Mouse (Mus musculus) limb, embryonic 15.5 days (tissue): ENCODE measurements around the gene Ccdc39. TPM values are rescaled to one million over a fixed set of nuclear protein-coding genes. Genes with fewer than 3 reads are reported as not detected.

ENCODE experiments used
- ATAC-seq: fragments of 200-750 bp; cut with Nextera tagmentation; 2 replicates; pipeline ENCODE4 v1.8.0; 2017; ENCODE audit warnings: low read depth, moderate TSS enrichment; ENCODE audit not compliant: insufficient number of reproducible peaks, low FRiP score, low TSS enrichment
- H3K27ac ChIP-seq: fragments of 300-500 bp; sonication (generic); 2 replicates; pipeline ENCODE4 v1.5.1; 2015; ENCODE audit warnings: moderate library complexity, mild to moderate bottlenecking, inconsistent platforms
- H3K27me3 ChIP-seq: fragments of 300-500 bp; sonication (generic); 2 replicates; pipeline ENCODE4 v1.6.1; 2015; ENCODE audit warnings: inconsistent platforms
- H3K36me3 ChIP-seq: fragments of 300-500 bp; sonication (generic); 2 replicates; pipeline ENCODE4 v1.6.1; 2015; ENCODE audit warnings: inconsistent platforms
- H3K4me1 ChIP-seq: fragments of 300-500 bp; sonication (generic); 2 replicates; pipeline ENCODE4 v1.6.1; 2015; ENCODE audit warnings: inconsistent platforms
- H3K4me2 ChIP-seq: fragments of 300-500 bp; sonication (generic); 2 replicates; pipeline ENCODE4 v1.6.1; 2015; ENCODE audit warnings: mild to moderate bottlenecking, inconsistent platforms
- H3K4me3 ChIP-seq: fragments of 300-500 bp; sonication (generic); 2 replicates; pipeline ENCODE4 v1.5.1; 2015; ENCODE audit warnings: mild to moderate bottlenecking, inconsistent platforms
- H3K9ac ChIP-seq: fragments of 300-500 bp; sonication (generic); 2 replicates; pipeline ENCODE4 v1.6.1; 2015; ENCODE audit warnings: inconsistent platforms
- H3K9me3 ChIP-seq: fragments of 300-500 bp; sonication (generic); 2 replicates; pipeline ENCODE4 v1.6.1; 2016; ENCODE audit warnings: inconsistent platforms
- WGBS: fragments of 180-500 bp; shearing (Covaris S2); methylation state at CpG from one replicate; pipeline ENCODE4 v1.1.7; 2015; 5-methylcytosine and 5-hydroxymethylcytosine counted together
- polyA plus RNA-seq: library from polyadenylated mRNA; unstranded; fragments of >200 nt; fragmentation: Nextera tagmentation; extraction: Ambion mirVana; gene quantifications from 2 replicates; pipeline ENCODE4 v1.2.1, GENCODE M21; 2015

The Ccdc39 gene
- polyA plus RNA-seq = 2.8 and 3.3 TPM in 2 replicates

DNA sequence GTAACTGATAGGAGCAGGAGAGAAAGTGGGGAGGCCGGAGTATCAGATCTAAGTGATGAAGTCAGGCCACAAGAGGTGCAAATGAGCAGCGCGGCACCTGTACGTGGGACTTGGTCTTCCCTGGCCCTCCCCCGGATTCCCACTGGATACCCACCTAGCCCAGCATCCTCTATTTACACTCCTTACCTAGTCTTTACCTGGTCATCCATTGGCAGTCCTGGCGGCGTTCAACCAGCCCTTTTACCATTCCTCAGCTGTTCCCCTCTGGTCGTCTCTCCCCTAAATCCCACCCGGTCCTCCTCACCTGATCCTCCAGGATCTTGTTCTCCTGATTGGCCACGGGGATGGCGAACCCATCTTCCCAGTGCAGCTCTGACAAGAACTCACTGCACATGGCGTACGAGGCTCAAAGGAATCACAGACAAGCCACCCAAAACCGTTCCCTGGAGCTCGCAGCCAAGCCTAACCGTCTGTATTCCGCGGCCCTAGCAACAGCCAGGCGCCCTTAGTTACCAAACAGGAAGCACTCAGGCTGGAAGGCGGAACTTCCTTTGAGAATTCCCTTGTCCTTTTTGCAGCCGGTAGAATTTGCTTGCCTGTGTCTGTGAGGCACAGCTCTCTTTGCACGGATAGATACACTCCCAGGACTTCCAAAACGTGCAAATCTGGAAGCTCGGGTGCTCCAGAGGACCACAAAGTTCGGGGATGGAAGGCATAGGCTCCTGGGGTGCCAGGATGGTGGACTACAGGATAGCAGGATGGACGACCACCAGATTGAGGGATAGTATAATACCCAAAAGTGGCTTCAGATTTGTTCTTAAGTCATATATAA lies at the start of gene Ccdc39:
Ccdc39 (minus strand) TSS at position 510 of the 832 bp plus-strand sequence.
- Histone ChIP-seq H3K27ac (no peak within 1 kb of the TSS), H3K27me3 (no peaks in the 10 kb centered on the region), H3K9me3 (no peaks in the 10 kb centered on the region), H3K4me3 (peak within 1 kb of the TSS; percentile 41), H3K36me3 (no peaks in the 10 kb centered on the region), H3K4me1 (0 out of 2 replicates have a peak, but pooled peaks cover 2% of the 10 kb centered on the region), H3K9ac (peak within 1 kb of the TSS; percentile 24; the same call in 1 of the 2 replicates), H3K4me2 (peak within 1 kb of the TSS; percentile 57)
- ATAC-seq = peak; percentile 67; the same call in 1 of the 2 replicates
- WGBS = 5% methylated on average over 26 of the region's 26 CpGs

- Histone ChIP-seq H3K4me3 (no peak overlapping the region), H3K27ac (no peak overlapping the region), H3K27me3 (no peaks in the 10 kb centered on the region), H3K4me2 (no peak overlapping the region), H3K36me3 (no peaks in the 10 kb centered on the region), H3K4me1 (no peaks in the 10 kb centered on the region), H3K9ac (no peak overlapping the region), H3K9me3 (no peaks in the 10 kb centered on the region)
- no peak for ATAC-seq
- WGBS = 91% methylated on average over 5 of the region's 5 CpGs
Observed at GRCm38 (mm10) chr3:33893433-33893832, 49.3 kb upstream of the Ccdc39 start.

- Histone ChIP-seq H3K4me1 (no peaks in the 10 kb centered on the region), H3K27me3 (no peaks in the 10 kb centered on the region), H3K9me3 (no peaks in the 10 kb centered on the region), H3K4me2 (no peak overlapping the region), H3K36me3 (no peaks in the 10 kb centered on the region), H3K27ac (no peak overlapping the region), H3K9ac (no peak overlapping the region), H3K4me3 (no peak overlapping the region)
- 31% methylated on average over 8 of the region's 8 CpGs for WGBS
- ATAC-seq = no peak
Observed at GRCm38 (mm10) chr3:33887438-33887837, 43.3 kb upstream of the Ccdc39 start.

- Histone ChIP-seq H3K36me3 (no peaks in the 10 kb centered on the region), H3K27me3 (no peaks in the 10 kb centered on the region), H3K27ac (no peak overlapping the region), H3K4me3 (no peak overlapping the region), H3K9me3 (no peaks in the 10 kb centered on the region), H3K4me2 (no peak overlapping the region), H3K4me1 (no peaks in the 10 kb centered on the region), H3K9ac (no peak overlapping the region)
- no peak for ATAC-seq
- WGBS = 76% methylated on average over 6 of the region's 6 CpGs
Observed at GRCm38 (mm10) chr3:33883105-33883504, 39.0 kb upstream of the Ccdc39 start.

DNA sequence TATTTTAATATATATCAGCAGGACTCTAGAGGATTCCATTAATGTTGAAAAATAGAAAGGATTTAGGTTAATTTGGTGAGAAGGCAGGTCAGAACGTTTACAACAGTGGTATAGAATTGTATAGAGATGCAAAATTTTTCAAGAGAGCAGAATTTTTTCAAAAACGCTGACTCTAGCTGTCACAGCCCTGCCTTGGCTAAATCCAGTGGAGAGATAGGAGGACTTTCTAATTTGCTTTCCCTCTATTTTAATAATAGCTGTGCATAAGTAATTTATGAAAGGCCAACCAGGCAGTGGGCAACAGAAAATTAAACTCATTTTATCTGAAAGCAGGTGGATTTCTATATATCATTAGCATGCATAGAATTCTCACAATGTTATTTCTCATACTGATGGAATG lies 38.6 kb upstream of the Ccdc39 start:
- WGBS = 65% methylated on average over 2 of the region's 2 CpGs
- H3K27me3 ChIP-seq = no peaks in the 10 kb centered on the region
- no peak overlapping the region for H3K27ac ChIP-seq
- no peak overlapping the region for H3K4me2 ChIP-seq
- ATAC-seq = no peak
- no peaks in the 10 kb centered on the region for H3K36me3 ChIP-seq
- no peaks in the 10 kb centered on the region for H3K4me1 ChIP-seq
- H3K4me3 ChIP-seq = no peak overlapping the region
- no peak overlapping the region for H3K9ac ChIP-seq
- no peaks in the 10 kb centered on the region for H3K9me3 ChIP-seq

DNA sequence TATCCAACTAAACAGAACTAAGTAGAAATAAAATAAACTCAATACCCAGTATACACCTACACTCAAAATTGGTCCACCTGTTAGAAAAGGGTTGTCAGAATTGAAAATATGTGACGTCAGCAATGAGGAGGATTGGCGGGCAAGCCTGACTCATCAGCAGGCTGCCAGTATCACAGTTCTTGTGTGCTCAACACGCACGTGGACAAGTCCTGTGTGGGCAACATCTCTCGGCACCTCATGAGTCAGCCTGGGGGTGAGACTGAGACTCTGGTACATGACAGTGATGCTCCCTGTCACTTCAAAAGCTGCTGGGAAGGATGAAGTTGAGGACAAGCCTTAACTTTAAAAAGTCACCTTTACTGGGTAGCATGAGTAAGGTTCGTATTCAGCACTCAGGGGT lies 34.6 kb upstream of the Ccdc39 start:
- WGBS = 90% methylated on average over 6 of the region's 6 CpGs
- H3K9ac ChIP-seq = no peak overlapping the region
- no peak overlapping the region for H3K27ac ChIP-seq
- H3K4me1 ChIP-seq = no peaks in the 10 kb centered on the region
- no peaks in the 10 kb centered on the region for H3K9me3 ChIP-seq
- ATAC-seq = no peak
- no peak overlapping the region for H3K4me2 ChIP-seq
- H3K4me3 ChIP-seq = no peak overlapping the region
- H3K36me3 ChIP-seq = no peaks in the 10 kb centered on the region
- H3K27me3 ChIP-seq = no peaks in the 10 kb centered on the region

DNA sequence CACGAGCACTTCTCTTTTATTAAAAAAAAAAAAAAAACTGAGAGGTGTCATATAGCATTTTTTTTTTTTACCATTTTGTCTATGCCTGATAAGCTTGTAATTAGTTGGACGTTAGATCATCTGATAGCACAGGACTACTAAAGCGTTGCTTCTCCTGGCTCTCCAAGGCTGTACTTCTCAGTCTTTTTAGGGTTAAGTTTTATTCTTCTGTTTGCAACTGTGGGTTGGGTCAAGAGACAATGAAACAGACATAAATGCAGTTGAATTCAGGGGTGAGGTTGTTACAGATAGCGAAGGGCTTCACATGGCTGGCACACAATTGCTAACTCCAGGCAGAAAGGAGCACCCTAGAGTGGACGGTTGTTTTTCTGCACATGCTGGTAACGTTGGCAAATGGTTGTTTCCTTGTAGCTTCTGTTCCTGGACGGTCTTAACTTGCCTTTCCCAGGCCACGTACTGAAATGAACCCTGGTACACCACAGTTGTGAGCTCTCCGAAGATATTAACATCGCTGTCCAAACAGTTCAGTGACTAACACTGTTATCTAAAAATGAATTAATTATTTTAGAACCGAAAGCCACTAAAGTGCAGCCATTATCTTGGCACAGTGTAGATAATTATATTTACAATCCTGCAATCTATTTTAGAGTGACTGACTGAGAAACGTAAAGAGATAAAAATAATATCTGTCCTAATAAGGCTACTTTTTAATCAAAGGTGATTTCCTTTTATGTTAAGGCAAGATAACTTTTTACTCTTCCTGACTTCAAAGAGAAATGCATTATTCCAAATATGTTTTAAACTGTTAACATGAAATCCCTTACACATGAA lies 30.6 kb upstream of the Ccdc39 start:
- no peak overlapping the region for H3K4me2 ChIP-seq
- no peak overlapping the region for H3K4me3 ChIP-seq
- no peak overlapping the region for H3K9ac ChIP-seq
- H3K36me3 ChIP-seq = no peaks in the 10 kb centered on the region
- no peak for ATAC-seq
- no peaks in the 10 kb centered on the region for H3K27me3 ChIP-seq
- no peaks in the 10 kb centered on the region for H3K9me3 ChIP-seq
- WGBS = 73% methylated on average over 12 of the region's 12 CpGs
- H3K4me1 ChIP-seq = no peaks in the 10 kb centered on the region
- no peak overlapping the region for H3K27ac ChIP-seq

DNA sequence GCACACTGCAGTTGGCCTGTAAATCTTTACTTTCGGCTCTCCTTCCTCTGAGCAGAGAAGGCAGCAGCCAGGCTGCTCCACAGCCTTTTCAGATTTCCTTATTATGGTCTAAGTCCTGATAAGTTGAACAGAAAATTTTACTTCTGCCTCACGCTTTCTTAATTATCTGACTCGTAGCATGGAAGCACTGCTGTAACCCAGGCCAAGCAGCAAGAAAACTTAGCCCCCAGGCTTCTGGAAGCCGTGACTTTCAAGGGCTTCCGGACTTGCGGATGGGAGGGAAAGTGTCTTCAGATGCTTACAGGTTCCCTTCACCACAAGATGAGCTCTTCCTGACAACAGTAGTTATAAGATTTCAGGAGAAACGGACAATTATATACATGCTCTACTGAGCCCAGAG lies 29.7 kb upstream of the Ccdc39 start:
- no peaks in the 10 kb centered on the region for H3K4me1 ChIP-seq
- WGBS = 52% methylated on average over 7 of the region's 7 CpGs

GRCm38 (mm10) chr3:33873366-33873765 lies 29.3 kb upstream of the Ccdc39 start:
- Histone ChIP-seq H3K27ac (no peak overlapping the region), H3K4me3 (no peak overlapping the region), H3K9me3 (no peaks in the 10 kb centered on the region), H3K4me2 (no peak overlapping the region), H3K4me1 (no peaks in the 10 kb centered on the region), H3K36me3 (no peaks in the 10 kb centered on the region), H3K9ac (no peak overlapping the region), H3K27me3 (no peaks in the 10 kb centered on the region)
- WGBS = 80% methylated on average over 8 of the region's 8 CpGs
- no peak for ATAC-seq

More for the DNA sequence above, 29.7 kb upstream of the Ccdc39 start:
- no peak overlapping the region for H3K9ac ChIP-seq
- no peaks in the 10 kb centered on the region for H3K27me3 ChIP-seq
- H3K9me3 ChIP-seq = no peaks in the 10 kb centered on the region
- H3K4me2 ChIP-seq = no peak overlapping the region
- H3K27ac ChIP-seq = no peak overlapping the region
- H3K36me3 ChIP-seq = no peaks in the 10 kb centered on the region
- no peak for ATAC-seq
- no peak overlapping the region for H3K4me3 ChIP-seq

DNA sequence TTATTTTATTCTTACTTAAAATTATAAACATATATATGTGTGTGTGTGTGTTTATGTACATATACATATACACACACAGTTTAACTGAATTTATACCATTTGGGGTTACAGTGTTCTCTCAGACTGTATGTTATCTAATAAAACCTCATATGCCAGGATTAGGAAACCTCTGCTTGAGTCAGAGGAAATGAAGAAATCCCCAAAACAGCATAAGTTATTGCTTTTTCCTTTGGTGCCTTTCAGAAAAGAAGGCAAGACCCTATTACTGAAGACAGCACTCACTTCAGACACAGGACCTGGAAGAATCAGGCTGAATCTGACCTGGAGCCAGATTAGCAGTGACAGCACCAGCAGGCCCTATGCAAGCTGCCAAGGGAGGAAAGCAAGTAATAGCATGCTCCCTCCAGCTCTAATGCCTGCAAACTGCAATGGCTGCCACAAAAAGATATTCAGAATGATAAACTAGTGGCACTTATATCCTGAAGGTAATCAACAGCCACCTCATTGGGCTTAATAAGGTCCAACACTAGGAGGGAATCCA lies 20.0 kb upstream of the Ccdc39 start:
- Histone ChIP-seq H3K4me2 (no peak overlapping the region), H3K36me3 (no peaks in the 10 kb centered on the region), H3K27ac (no peak overlapping the region), H3K27me3 (no peaks in the 10 kb centered on the region), H3K9ac (no peak overlapping the region), H3K4me1 (no peaks in the 10 kb centered on the region), H3K9me3 (no peaks in the 10 kb centered on the region), H3K4me3 (no peak overlapping the region)
- ATAC-seq = no peak

GRCm38 (mm10) chr3:33858939-33859338 lies 14.8 kb upstream of the Ccdc39 start:
- WGBS = 61% methylated on average over 3 of the region's 3 CpGs
- Histone ChIP-seq H3K9ac (no peak overlapping the region), H3K27ac (no peak overlapping the region), H3K4me3 (no peak overlapping the region), H3K27me3 (no peaks in the 10 kb centered on the region), H3K4me1 (no peaks in the 10 kb centered on the region), H3K4me2 (no peak overlapping the region), H3K36me3 (no peaks in the 10 kb centered on the region), H3K9me3 (no peaks in the 10 kb centered on the region)
- ATAC-seq = no peak

DNA sequence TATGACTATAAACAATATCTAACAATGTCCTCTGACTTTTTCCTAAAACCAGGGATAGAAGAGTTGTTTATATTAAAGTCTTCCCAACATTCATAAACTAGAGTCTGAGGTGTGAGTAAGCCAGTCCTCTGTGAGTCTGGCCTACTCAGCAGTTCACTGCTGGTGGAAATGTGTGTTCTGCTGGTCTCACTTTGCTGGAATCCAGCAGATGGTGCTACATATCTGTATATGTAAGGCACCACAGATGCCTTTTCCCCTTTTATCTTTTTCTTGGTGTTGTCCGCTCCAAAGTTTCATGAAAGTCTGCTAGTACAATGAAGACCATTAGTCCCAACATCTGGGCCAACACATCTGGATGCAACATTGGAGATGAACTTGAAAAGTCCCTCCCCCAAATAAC lies 9.0 kb upstream of the Ccdc39 start:
- Histone ChIP-seq H3K27me3 (no peaks in the 10 kb centered on the region), H3K4me3 (no peak overlapping the region), H3K36me3 (no peaks in the 10 kb centered on the region), H3K27ac (no peak overlapping the region), H3K4me1 (no peaks in the 10 kb centered on the region), H3K9ac (no peak overlapping the region), H3K4me2 (no peak overlapping the region), H3K9me3 (no peaks in the 10 kb centered on the region)
- no peak for ATAC-seq
- 50% methylated on average over 1 of the region's 1 CpGs for WGBS
